Mouse (Mus musculus): ENCODE results near the gene Sh3bp5.

DNA sequence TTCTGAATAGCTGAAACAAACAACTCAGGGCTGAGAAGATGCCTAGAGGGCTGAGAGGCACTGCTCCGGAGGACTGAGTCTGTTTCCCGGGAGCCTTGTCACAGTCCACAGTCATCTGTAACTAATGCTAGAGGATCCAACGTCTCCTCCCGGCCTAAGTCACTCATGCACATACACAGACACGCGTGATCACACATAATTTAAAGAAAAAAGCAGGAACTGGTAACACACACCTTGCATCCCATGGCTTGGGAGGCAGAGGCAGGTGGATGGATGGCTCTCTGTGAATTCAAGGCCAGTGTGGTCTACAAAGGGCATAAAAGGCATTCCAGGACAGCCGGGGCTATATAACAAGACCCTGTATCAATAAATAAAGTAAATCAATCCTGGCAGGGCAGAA lies 14.9 kb downstream of the Sh3bp5 start:
- TF ChIP-seq CTCF (IDR thresholded peaks at IDR 0.05; ENCODE audit: borderline replicate concordance, control insufficient read depth, extremely low read depth, insufficient read depth, low read length, poor library complexity) (no peak), POLR2A (IDR thresholded peaks at IDR 0.05; ENCODE audit: control insufficient read depth, extremely low read depth, insufficient read depth, low read length, poor library complexity) (no peak)

Measured in thymus, adult 2 months (tissue).